Mouse (Mus musculus) thymus, postnatal 0 days (tissue): ENCODE measurements around the gene Sik3. TPM values are rescaled to one million over a fixed set of nuclear protein-coding genes. Genes with fewer than 3 reads are reported as not detected.

Experiments
- DNase-seq: peaks from one replicate; pipeline ENCODE4 v3.0.0-alpha.2; 2015; ENCODE audit warnings: low spot score
- polyA plus RNA-seq: library from polyadenylated mRNA; unstranded; fragments of >200 nt; fragmentation: Nextera tagmentation; extraction: Ambion mirVana; gene quantifications from 2 replicates; pipeline ENCODE4 v1.2.1, GENCODE M21; 2015

Sik3 gene
- polyA plus RNA-seq, 1 experiment from 2014 or later, result 9.4 TPM

GRCm38 (mm10) chr9:46188370-46188769 is 175.8 kb downstream of the Sik3 start:
- no peak for DNase-seq

GRCm38 (mm10) chr9:46188956-46189355 is 176.3 kb downstream of the Sik3 start:
- DNase-seq, result no peak

- no peak for DNase-seq
Measured at GRCm38 (mm10) chr9:46189381-46189780, 176.8 kb downstream of the Sik3 start.

GRCm38 (mm10) chr9:46191234-46191633 is 178.6 kb downstream of the Sik3 start:
- no peak for DNase-seq

GRCm38 (mm10) chr9:46191644-46192043 is 179.0 kb downstream of the Sik3 start:
- DNase-seq, result peak; percentile 69

- no peak for DNase-seq
Measured at GRCm38 (mm10) chr9:46192642-46193041, 180.0 kb downstream of the Sik3 start.

- no peak for DNase-seq
Measured at GRCm38 (mm10) chr9:46194809-46195208, 182.2 kb downstream of the Sik3 start.

GRCm38 (mm10) chr9:46196699-46197169 is 184.1 kb downstream of the Sik3 start:
- no peak for DNase-seq

GRCm38 (mm10) chr9:46198461-46198860 is 185.8 kb downstream of the Sik3 start:
- DNase-seq, result no peak

- DNase-seq, result no peak
Measured at GRCm38 (mm10) chr9:46198936-46199335, 186.3 kb downstream of the Sik3 start.

- no peak for DNase-seq
Measured at GRCm38 (mm10) chr9:46199609-46200008, 187.0 kb downstream of the Sik3 start.

GRCm38 (mm10) chr9:46206834-46207500 is 194.3 kb downstream of the Sik3 start:
- no peak for DNase-seq

- DNase-seq, result no peak
Measured at GRCm38 (mm10) chr9:46207501-46207869, 194.9 kb downstream of the Sik3 start.

GRCm38 (mm10) chr9:46208401-46208974 is 195.9 kb downstream of the Sik3 start:
- no peak for DNase-seq

GRCm38 (mm10) chr9:46210473-46210872 is 197.9 kb downstream of the Sik3 start:
- no peak for DNase-seq

GRCm38 (mm10) chr9:46214276-46214675 is 201.7 kb downstream of the Sik3 start:
- DNase-seq, result no peak

GRCm38 (mm10) chr9:46214946-46215337 is 202.3 kb downstream of the Sik3 start:
- no peak for DNase-seq

GRCm38 (mm10) chr9:46215338-46216322 is 203.0 kb downstream of the Sik3 start:
- DNase-seq, result no peak

- no peak for DNase-seq
Measured at GRCm38 (mm10) chr9:46216744-46217470, 204.3 kb downstream of the Sik3 start.

- no peak for DNase-seq
Measured at GRCm38 (mm10) chr9:46218176-46218575, 205.6 kb downstream of the Sik3 start.

- DNase-seq, result no peak
Measured at GRCm38 (mm10) chr9:46223090-46223489, 210.5 kb downstream of the Sik3 start.
